Mouse (Mus musculus) embryonic facial prominence, embryonic 11.5 days (tissue): ENCODE data around the gene Cers3. TPM values are rescaled to one million over a fixed set of nuclear protein-coding genes. Genes with fewer than 3 reads are reported as not detected.

Experiments used
- ATAC-seq: fragments of 200-750 bp; cut with Nextera tagmentation; replicated peaks from 2 replicates; pipeline ENCODE4 v1.8.0; 2017; ENCODE audit warnings: low read depth; ENCODE audit not compliant: insufficient number of reproducible peaks, low FRiP score, low TSS enrichment
- DNase-seq: peaks from one replicate; pipeline ENCODE4 v3.0.0-alpha.2; 2015; ENCODE audit warnings: low spot score
- H3K27ac ChIP-seq: fragments of 300-500 bp; sonication (generic); replicated peaks from 2 replicates; pipeline ENCODE4 v1.5.1; 2014; ENCODE audit warnings: mild to moderate bottlenecking, low read depth, low read length, control low read depth
- H3K27me3 ChIP-seq: fragments of 300-500 bp; sonication (generic); 2 replicates; pipeline ENCODE4 v1.6.1; 2014; ENCODE audit warnings: mild to moderate bottlenecking, low read length, moderate library complexity, mixed read lengths; ENCODE audit not compliant: control insufficient read depth, insufficient read depth
- H3K36me3 ChIP-seq: fragments of 300-500 bp; sonication (generic); replicated peaks from 2 replicates; pipeline ENCODE4 v1.6.1; 2014; ENCODE audit warnings: low read depth, mild to moderate bottlenecking, low read length, moderate library complexity, mixed read lengths; ENCODE audit not compliant: control insufficient read depth, insufficient read depth
- H3K4me1 ChIP-seq: fragments of 300-500 bp; sonication (generic); 2 replicates; pipeline ENCODE4 v1.6.1; 2014; ENCODE audit warnings: low read length, mixed read lengths; ENCODE audit not compliant: control insufficient read depth, insufficient read depth
- H3K4me2 ChIP-seq: fragments of 300-500 bp; sonication (generic); 2 replicates; pipeline ENCODE4 v1.6.1; 2014; ENCODE audit warnings: low read depth, mild to moderate bottlenecking, control low read depth, low read length, moderate library complexity
- H3K4me3 ChIP-seq: fragments of 300-500 bp; sonication (generic); 2 replicates; pipeline ENCODE4 v1.5.1; 2014; ENCODE audit warnings: low read depth, low read length, control low read depth
- H3K9ac ChIP-seq: fragments of 300-500 bp; sonication (generic); replicated peaks from 2 replicates; pipeline ENCODE4 v1.6.1; 2014; ENCODE audit warnings: mild to moderate bottlenecking, control low read depth, low read length
- H3K9me3 ChIP-seq: fragments of 300-500 bp; sonication (generic); replicated peaks from 2 replicates; pipeline ENCODE4 v1.6.1; 2016; ENCODE audit warnings: mild to moderate bottlenecking, low read length, inconsistent platforms, mixed read lengths; ENCODE audit not compliant: control insufficient read depth
- WGBS: fragments of 180-500 bp; shearing (Covaris S2); extraction: QIAGEN DNeasy Blood & Tissue Kit; methylation state at CpG from one replicate; pipeline ENCODE4 v1.1.7; 2014; 5-methylcytosine and 5-hydroxymethylcytosine counted together
- polyA plus RNA-seq: library from polyadenylated mRNA; unstranded; fragments of >200 nt; fragmentation: Nextera tagmentation; extraction: Ambion mirVana; gene quantifications from 2 replicates; pipeline ENCODE4 v1.2.1, GENCODE M21; 2014

Cers3 gene
- polyA plus RNA-seq, 1 experiment from 2014 or later, result 3.3 TPM

DNA sequence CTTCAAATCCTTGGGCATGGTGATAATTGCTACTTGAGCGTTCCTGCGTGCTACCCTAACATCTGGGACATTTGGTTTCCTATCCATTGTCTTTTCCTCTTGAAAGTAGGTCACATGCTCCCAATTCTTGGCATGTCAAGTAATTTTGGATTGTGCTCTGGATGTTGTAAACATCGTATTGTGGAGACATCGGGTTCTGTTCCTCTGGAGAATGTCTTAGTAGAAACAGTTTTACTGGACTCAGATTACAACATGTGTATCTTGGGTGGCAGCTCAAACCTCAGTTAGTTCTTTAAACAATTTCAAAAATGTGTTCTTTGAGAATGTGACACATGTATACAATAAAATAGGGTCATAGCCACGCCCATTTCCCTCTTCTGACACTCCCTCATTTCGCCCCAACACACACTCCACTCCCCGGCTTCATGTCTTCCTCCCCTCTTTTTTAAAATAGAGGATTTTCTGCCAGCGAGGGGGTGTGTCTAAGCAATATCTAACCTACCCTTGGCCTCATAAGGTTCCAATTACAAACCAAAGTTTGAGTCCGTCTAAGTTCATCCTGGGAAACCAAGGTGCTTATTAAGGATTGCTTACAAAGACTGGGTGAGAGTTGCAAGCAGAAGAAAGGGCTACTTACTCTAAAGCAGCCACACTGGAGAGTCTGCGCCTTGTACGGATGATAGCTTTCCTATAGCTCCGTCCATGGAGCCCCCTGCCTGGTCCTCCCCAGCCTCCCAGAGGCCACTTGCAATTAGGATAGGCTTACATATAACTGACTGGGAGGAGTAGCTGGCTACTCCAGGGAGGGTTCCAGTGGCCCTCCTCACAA lies 115.2 kb downstream of the Cers3 start:
- ATAC-seq, result peak; percentile 58
- Histone ChIP-seq H3K4me1 (no peaks in the 10 kb centered on the region), H3K9ac (no peak overlapping the region), H3K27me3 (no peaks in the 10 kb centered on the region), H3K4me3 (no peak overlapping the region), H3K36me3 (no peaks in the 10 kb centered on the region), H3K27ac (0 out of 2 replicates have a peak overlapping the region, but pooled peaks have one; percentile 23), H3K4me2 (no peak overlapping the region), H3K9me3 (no peaks in the 10 kb centered on the region)
- WGBS, result 51% methylated on average over 12 of the region's 12 CpGs
- DNase-seq, result peak; percentile 67

- Histone ChIP-seq H3K4me1 (no peaks in the 10 kb centered on the region), H3K4me2 (no peak overlapping the region), H3K27ac (no peak overlapping the region), H3K9me3 (no peaks in the 10 kb centered on the region), H3K36me3 (no peaks in the 10 kb centered on the region), H3K4me3 (no peak overlapping the region), H3K27me3 (no peaks in the 10 kb centered on the region), H3K9ac (no peak overlapping the region)
- WGBS, result 78% methylated on average over 5 of the region's 5 CpGs
- ATAC-seq (no peak), DNase-seq (no peak)
Observed at GRCm38 (mm10) chr7:66859220-66859619, 115.9 kb downstream of the Cers3 start.

DNA sequence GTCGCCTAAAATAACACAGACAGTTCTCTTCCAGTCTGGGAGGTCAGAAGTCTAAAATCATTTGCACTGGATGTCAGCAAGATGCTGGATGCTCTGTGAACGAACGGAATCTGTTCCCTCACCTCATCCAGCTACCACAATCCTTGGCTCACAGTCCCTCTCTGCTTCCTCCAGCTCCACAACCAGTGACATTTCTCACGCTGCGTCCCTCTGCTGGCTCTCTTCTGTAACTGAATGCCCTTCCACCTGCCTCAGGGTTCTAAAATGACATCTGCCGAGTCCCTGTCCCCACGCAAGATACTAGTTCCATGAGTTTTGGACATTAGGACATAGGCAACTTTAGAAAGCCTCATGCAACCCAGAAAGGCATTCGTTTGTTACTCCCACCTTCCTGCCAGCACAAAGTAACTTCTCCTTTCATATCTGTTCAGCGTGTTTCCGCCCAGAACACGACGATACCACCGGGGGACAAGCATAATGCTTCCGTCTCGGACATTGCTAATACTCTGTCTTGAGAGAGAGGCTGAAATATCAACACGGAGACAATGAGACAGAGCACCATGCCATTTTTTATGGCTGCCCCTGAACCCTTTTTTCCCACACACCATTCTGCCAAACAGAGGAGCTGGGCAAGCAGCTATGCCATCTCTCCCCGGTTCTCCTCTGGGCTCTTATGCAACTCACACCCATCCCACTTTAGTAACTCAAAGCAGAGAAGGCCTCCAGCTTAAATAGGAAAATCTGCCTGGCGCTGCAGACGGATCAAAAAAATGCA lies 123.8 kb downstream of the Cers3 start:
- no peak overlapping the region for H3K27ac ChIP-seq
- H3K27me3 ChIP-seq, result no peaks in the 10 kb centered on the region
- no peak overlapping the region for H3K4me2 ChIP-seq
- ATAC-seq (no peak), DNase-seq (no peak)
- 79% methylated on average over 19 of the region's 19 CpGs for WGBS
- H3K4me3 ChIP-seq, result no peak overlapping the region
- no peaks in the 10 kb centered on the region for H3K4me1 ChIP-seq
- H3K36me3 ChIP-seq, result no peaks in the 10 kb centered on the region
- no peak overlapping the region for H3K9ac ChIP-seq
- H3K9me3 ChIP-seq, result no peaks in the 10 kb centered on the region

- DNase-seq (no peak), ATAC-seq (peak; percentile 30; the same call in 1 of the 2 replicates)
- Histone ChIP-seq H3K4me2 (no peak overlapping the region), H3K9me3 (no peaks in the 10 kb centered on the region), H3K4me1 (no peaks in the 10 kb centered on the region), H3K4me3 (no peak overlapping the region), H3K36me3 (no peaks in the 10 kb centered on the region), H3K9ac (no peak overlapping the region; the same call in 1 of the 2 replicates), H3K27me3 (no peaks in the 10 kb centered on the region), H3K27ac (no peak overlapping the region)
- WGBS, result 61% methylated on average over 13 of the region's 13 CpGs
Observed at GRCm38 (mm10) chr7:66867719-66868501, 124.6 kb downstream of the Cers3 start.

DNA sequence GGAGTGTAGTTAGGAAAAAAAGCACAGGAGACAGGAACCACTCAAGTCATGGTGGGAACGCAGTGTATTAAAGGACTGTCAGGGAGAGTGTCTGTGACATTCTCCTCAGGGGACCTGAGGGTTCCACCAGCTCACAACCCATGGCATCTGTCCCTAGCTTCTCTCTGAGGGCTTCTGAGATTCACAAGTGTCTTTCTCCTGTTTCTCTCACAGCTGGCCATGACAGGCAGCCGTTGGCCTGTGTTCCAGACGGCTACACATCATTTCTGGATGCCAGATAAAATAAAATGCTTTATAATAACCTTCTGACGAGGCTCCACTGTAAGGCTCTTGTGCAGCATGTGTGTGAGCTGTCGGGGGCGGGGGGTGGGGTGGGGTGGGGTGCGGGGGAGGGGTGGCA lies 128.2 kb downstream of the Cers3 start:
- WGBS, result 83% methylated on average over 7 of the region's 7 CpGs
- ATAC-seq (no peak), DNase-seq (no peak)
- H3K27me3 ChIP-seq, result no peaks in the 10 kb centered on the region
- no peaks in the 10 kb centered on the region for H3K9me3 ChIP-seq
- H3K4me3 ChIP-seq, result no peak overlapping the region
- no peak overlapping the region for H3K27ac ChIP-seq
- no peaks in the 10 kb centered on the region for H3K4me1 ChIP-seq
- no peak overlapping the region for H3K4me2 ChIP-seq
- H3K36me3 ChIP-seq, result no peaks in the 10 kb centered on the region
- no peak overlapping the region for H3K9ac ChIP-seq

DNA sequence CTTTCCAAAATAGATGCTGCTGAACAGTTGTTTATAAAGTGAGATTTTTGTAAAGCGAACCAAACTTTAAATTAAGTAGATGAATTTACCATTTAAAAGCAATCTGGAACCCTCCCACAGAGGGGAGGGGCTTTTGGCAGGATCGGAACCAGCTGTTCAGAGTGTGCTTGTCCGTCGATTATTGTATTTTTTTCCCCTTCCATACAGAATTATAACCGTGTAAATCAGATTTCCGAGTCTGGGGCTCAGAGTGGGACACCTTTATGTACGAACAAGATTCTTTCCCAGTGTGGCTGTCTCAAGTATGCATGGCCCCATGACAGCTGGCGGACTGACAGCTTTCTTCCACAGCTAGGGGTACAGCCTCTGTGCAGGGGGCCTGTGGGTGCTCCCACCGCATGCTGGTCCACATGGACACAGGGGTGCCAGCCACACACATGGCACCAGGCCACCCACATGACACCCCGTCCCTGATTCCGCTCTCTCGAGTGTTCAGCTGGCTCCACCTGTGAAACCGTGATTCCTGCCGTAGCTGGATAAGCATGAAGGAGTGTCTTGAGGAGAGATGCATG lies 128.7 kb downstream of the Cers3 start:
- no peaks in the 10 kb centered on the region for H3K36me3 ChIP-seq
- H3K9me3 ChIP-seq, result no peaks in the 10 kb centered on the region
- no peaks in the 10 kb centered on the region for H3K27me3 ChIP-seq
- H3K4me1 ChIP-seq, result no peaks in the 10 kb centered on the region
- H3K4me2 ChIP-seq, result no peak overlapping the region
- 75% methylated on average over 14 of the region's 14 CpGs for WGBS
- no peak overlapping the region for H3K4me3 ChIP-seq
- DNase-seq (peak; percentile 25), ATAC-seq (no peak)
- H3K9ac ChIP-seq, result no peak overlapping the region
- no peak overlapping the region for H3K27ac ChIP-seq

DNA sequence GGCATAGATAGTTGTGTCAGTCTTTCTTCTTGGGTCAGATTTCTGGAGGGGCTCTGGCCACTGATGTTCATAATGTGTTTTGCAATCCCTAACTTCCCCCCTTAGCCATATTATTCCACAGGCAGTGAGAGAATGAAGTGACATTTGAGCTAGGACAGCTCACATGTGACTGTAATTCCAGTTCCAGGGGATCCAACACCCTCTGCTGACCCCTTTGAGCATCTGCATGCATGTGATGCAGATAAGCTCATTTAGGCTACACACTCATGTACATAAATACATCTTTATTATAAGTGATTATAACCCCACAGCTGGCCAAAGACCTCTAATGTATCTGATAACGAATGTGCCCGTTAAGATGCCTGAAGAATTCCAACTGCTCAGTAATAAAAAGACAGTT lies 129.9 kb downstream of the Cers3 start:
- no peak for ATAC-seq
- Histone ChIP-seq H3K4me2 (no peak overlapping the region), H3K4me3 (no peak overlapping the region), H3K36me3 (no peaks in the 10 kb centered on the region), H3K9me3 (no peaks in the 10 kb centered on the region), H3K27ac (no peak overlapping the region), H3K9ac (no peak overlapping the region), H3K4me1 (no peaks in the 10 kb centered on the region), H3K27me3 (no peaks in the 10 kb centered on the region)
- DNase-seq, result no peak
- WGBS, result 83% methylated on average over 2 of the region's 2 CpGs
